Comparison of ENCODE assay signal across 1 mouse cellular context in genomic region chr8:70647343-70648163, GRCm38 (mm10).
TF ChIP-seq lines count a peak whose summit lies in the region.

No protein-coding gene starts in this region.

TF ChIP-seq in myocyte, 11 proteins besides CTCF, POLR2A, EP300 and RAD21 (continued from another document):
- TF ChIP-seq TCF12 (IDR thresholded peaks at IDR 0.05; ENCODE audit: insufficient read depth, poor library complexity, severe bottlenecking): no peak
